Mouse (Mus musculus): Measurements from ENCODE around the gene Olfr761. TPM values are rescaled to one million over a fixed set of nuclear protein-coding genes. Genes with fewer than 3 reads are reported as not detected.

The Olfr761 gene
- polyA plus RNA-seq (2012; ENCODE audit: low replicate concordance): not detected in 2 replicates

GRCm38 (mm10) chr17:37952979-37953378 lies at the start of gene Olfr761:
TSS of gene Olfr761 (minus strand) at chr17:37953079.

GRCm38 (mm10) chr17:37920248-37920647 lies 32.6 kb downstream of the Olfr761 start, which contains the start of gene Olfr128:
TSS of gene Olfr128 (plus strand) at chr17:37920548.

Other genes with a start within 250 kb of the Olfr761 start
- not detected in 2 replicates for gene Olfr120, start 231.3 kb downstream of the Olfr761 start, polyA plus RNA-seq (2012; ENCODE audit: low replicate concordance)
- not detected in 2 replicates for gene Olfr121, start 204.2 kb downstream of the Olfr761 start, polyA plus RNA-seq (2012; ENCODE audit: low replicate concordance)
- gene Olfr122, start 184.5 kb downstream of the Olfr761 start, polyA plus RNA-seq (2012; ENCODE audit: low replicate concordance): not detected in 2 replicates
- not detected in 2 replicates for gene Olfr123, start 159.6 kb downstream of the Olfr761 start, polyA plus RNA-seq (2012; ENCODE audit: low replicate concordance)
- gene Olfr124, start 153.2 kb downstream of the Olfr761 start, polyA plus RNA-seq (2012; ENCODE audit: low replicate concordance): not detected in 2 replicates
- not detected in 2 replicates for gene Olfr125, start 120.1 kb downstream of the Olfr761 start, polyA plus RNA-seq (2012; ENCODE audit: low replicate concordance)
- gene Olfr126, start 105.6 kb downstream of the Olfr761 start, polyA plus RNA-seq (2012; ENCODE audit: low replicate concordance): not detected in 2 replicates
- gene Olfr127, start 52.6 kb downstream of the Olfr761 start, polyA plus RNA-seq (2012; ENCODE audit: low replicate concordance): not detected in 2 replicates
- not detected in 2 replicates for gene Olfr128, start 32.5 kb downstream of the Olfr761 start, polyA plus RNA-seq (2012; ENCODE audit: low replicate concordance)
- not detected in 2 replicates for gene Olfr129, start 107.0 kb upstream of the Olfr761 start, polyA plus RNA-seq (2012; ENCODE audit: low replicate concordance)
- gene Olfr130, start 110.8 kb upstream of the Olfr761 start, polyA plus RNA-seq (2012; ENCODE audit: low replicate concordance): not detected in 2 replicates
- gene Olfr131, start 135.6 kb upstream of the Olfr761 start, polyA plus RNA-seq (2012; ENCODE audit: low replicate concordance): not detected in 2 replicates
- not detected in 2 replicates for gene Olfr132, start 181.4 kb upstream of the Olfr761 start, polyA plus RNA-seq (2012; ENCODE audit: low replicate concordance)
- not detected in 2 replicates for gene Olfr133, start 192.2 kb upstream of the Olfr761 start, polyA plus RNA-seq (2012; ENCODE audit: low replicate concordance)
- gene Olfr134, start 218.3 kb upstream of the Olfr761 start, polyA plus RNA-seq (2012; ENCODE audit: low replicate concordance): not detected in 2 replicates